Mouse (Mus musculus): ENCODE measurements around the gene Fbxw26. TPM values are rescaled to one million over a fixed set of nuclear protein-coding genes. Genes with fewer than 3 reads are reported as not detected.
"Not testable (repeated sequence)": the region's sequence is repeated elsewhere in the genome, so short reads cannot be mapped to it uniquely, and the experiment has no call there.

The Fbxw26 gene
- total RNA-seq (2021) (not detected), polyA plus RNA-seq (2012; rRNA removed) (not detected in 2 replicates)
- long read RNA-seq, result 0 reads

GRCm38 (mm10) chr9:109745989-109746388 lies at the start of gene Fbxw26:
Fbxw26 (minus strand) TSS chr9:109746089.
- DNase-seq, result not testable (repeated sequence)

GRCm38 (mm10) chr9:109795221-109795620 lies 49.3 kb upstream of the Fbxw26 start:
- no peak for DNase-seq

- DNase-seq, result not testable (repeated sequence)
Measured at GRCm38 (mm10) chr9:109790570-109790969, 44.7 kb upstream of the Fbxw26 start, which contains the start of gene Fbxw27. Fbxw27 (minus strand) TSS chr9:109790670.

- peak; percentile 74 for DNase-seq
Measured at GRCm38 (mm10) chr9:109766841-109767240, 21.0 kb upstream of the Fbxw26 start.

- not testable (repeated sequence) for DNase-seq
Measured at GRCm38 (mm10) chr9:109702600-109702999, 43.3 kb downstream of the Fbxw26 start, which contains the start of gene Fbxw18. Fbxw18 (minus strand) TSS chr9:109702700.

GRCm38 (mm10) chr9:109685299-109685698 lies 60.6 kb downstream of the Fbxw26 start:
- peak; percentile 61 for DNase-seq

Other genes starting within 250 kb of the Fbxw26 start
- gene Fbxw15, start 177.8 kb downstream of the Fbxw26 start, total RNA-seq (2021), result not detected
- not detected in 2 replicates for gene Fbxw15, start 177.8 kb downstream of the Fbxw26 start, polyA plus RNA-seq (2012; rRNA removed)
- gene Fbxw24, start 120.0 kb downstream of the Fbxw26 start, total RNA-seq (2021), result not detected
- not detected in 2 replicates for gene Fbxw24, start 120.0 kb downstream of the Fbxw26 start, polyA plus RNA-seq (2012; rRNA removed)
- not detected for gene Fbxw25, start 81.4 kb downstream of the Fbxw26 start, total RNA-seq (2021)
- not detected in 2 replicates for gene Fbxw25, start 81.4 kb downstream of the Fbxw26 start, polyA plus RNA-seq (2012; rRNA removed)
- not detected for gene Fbxw18, start 43.4 kb downstream of the Fbxw26 start, total RNA-seq (2021)
- gene Fbxw18, start 43.4 kb downstream of the Fbxw26 start, polyA plus RNA-seq (2012; rRNA removed), result not detected in 2 replicates
- gene Fbxw27, start 44.6 kb upstream of the Fbxw26 start, total RNA-seq (2021), result not detected
- gene Fbxw27, start 44.6 kb upstream of the Fbxw26 start, polyA plus RNA-seq (2012; rRNA removed), result not detected in 2 replicates
- 10 to 100 TPM; 15.2 to 33.6 TPM for gene Spink8, start 66.2 kb upstream of the Fbxw26 start, total RNA-seq (2021)
- gene Spink8, start 66.2 kb upstream of the Fbxw26 start, polyA plus RNA-seq (2012; rRNA removed), result not detected in 2 replicates
- 10 to 100 TPM; 19.0 to 20.7 TPM for gene Nme6, start 86.7 kb upstream of the Fbxw26 start, total RNA-seq (2021)
- 9.3 and 10.9 TPM in 2 replicates for gene Nme6, start 86.7 kb upstream of the Fbxw26 start, polyA plus RNA-seq (2012; rRNA removed)
- under 1 TPM; 0.52 to 0.69 TPM for gene Camp, start 103.5 kb upstream of the Fbxw26 start, total RNA-seq (2021)
- gene Camp, start 103.5 kb upstream of the Fbxw26 start, polyA plus RNA-seq (2012; rRNA removed), result 0.71 TPM in 1 of 2 replicates, not detected in the other
- 10 to 100 TPM; 11.4 to 13.3 TPM for gene Cdc25a, start 129.5 kb upstream of the Fbxw26 start, total RNA-seq (2021)
- gene Cdc25a, start 129.5 kb upstream of the Fbxw26 start, polyA plus RNA-seq (2012; rRNA removed), result 4.3 TPM in 2 replicates
- 10 to 100 TPM; 81.6 to 82.5 TPM for gene Map4, start 185.4 kb upstream of the Fbxw26 start, total RNA-seq (2021)
- 219 and 223 TPM in 2 replicates for gene Map4, start 185.4 kb upstream of the Fbxw26 start, polyA plus RNA-seq (2012; rRNA removed)

All from adrenal gland, adult 2 months (tissue).